Mouse (Mus musculus): ENCODE measurements around the gene Gm9733.
"Not testable (repeated sequence)": the region's sequence is repeated elsewhere in the genome, so short reads cannot be mapped to it uniquely, and the experiment has no call there.

The Gm9733 gene

DNA sequence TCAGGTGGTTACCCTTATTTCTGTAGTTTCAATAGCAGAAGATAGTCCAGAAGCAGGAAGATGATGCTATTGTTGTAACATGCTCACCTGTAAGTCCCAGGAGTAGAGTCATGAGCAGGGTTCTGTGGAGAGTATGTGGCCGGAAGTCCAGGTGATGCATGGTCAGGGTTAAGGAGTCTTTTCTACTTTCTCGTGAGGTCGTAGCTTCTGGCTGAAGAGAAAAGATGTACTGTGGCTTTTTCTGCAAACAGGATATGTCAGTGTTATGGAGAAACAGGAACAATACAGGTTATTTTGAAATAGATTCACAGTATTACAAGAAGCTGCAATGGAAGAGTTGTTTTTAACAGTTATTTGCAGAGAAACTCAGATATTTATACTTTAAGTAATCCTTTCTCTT, at the start of gene Gm9733:
Gene Gm9733, minus strand, starts transcription at position 240 of the 400 bp plus-strand sequence.
- no peak for DNase-seq

DNA sequence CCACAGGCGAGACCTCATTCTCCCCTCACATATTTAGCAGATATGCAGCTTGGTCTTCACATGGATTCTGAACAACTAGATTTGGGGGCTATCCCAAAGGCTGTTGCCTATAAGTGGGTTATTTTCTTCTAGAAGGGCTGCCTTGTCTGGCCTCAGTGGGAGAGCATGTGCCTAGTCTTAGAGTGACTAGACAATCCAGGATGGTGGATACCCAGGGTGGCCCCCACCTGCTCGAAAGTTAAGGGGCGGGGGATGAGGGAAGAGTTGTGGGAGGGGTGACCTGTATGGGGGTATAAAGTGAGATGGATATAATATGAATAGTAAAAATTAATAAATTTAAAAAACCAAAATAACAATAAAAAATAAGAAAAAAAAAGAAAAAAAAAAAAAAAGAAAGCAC, 23.6 kb upstream of the Gm9733 start:
- DNase-seq, result not testable (repeated sequence)

GRCm38 (mm10) chr3:15350318-15350717, 18.2 kb upstream of the Gm9733 start:
- DNase-seq, result not testable (repeated sequence)

DNA sequence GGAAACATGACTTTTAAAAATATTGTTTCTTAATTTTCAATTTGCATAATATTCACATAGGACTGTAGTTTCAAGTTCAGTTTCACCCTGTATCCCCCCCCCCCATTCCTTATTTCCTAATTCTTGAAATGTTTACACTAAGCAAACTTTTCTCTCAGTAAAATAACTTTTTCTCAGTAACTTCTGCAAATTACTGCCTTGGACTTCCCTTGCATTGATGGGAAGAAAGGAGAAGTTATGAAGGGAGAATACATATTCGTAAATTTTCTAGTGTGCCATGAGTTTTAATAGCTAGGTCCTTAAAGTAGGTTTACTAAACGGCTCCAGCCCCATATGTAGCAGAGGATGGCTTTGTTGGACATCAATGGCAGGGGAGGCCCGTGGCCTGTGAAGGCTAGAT, 13.5 kb upstream of the Gm9733 start:
- not testable (repeated sequence) for DNase-seq

DNA sequence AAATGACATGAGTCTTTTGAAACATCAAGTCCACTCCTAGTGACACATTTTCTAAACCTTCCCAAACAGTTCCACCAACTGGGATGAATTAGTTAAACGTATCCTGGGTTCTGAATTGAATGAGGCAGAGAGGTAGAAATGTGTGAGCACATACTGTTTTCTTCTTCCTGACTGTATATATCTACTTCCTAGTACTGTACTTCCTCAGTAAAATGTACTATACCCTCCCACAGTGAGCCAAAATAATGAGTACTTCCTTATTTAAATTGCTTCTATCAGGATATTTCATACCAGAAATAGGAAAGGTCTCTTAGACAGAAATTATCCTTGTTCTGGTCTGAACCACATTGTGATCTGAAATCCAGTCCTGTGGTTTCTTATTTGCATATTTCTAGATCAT, 8.2 kb upstream of the Gm9733 start:
- DNase-seq, result no peak

DNA sequence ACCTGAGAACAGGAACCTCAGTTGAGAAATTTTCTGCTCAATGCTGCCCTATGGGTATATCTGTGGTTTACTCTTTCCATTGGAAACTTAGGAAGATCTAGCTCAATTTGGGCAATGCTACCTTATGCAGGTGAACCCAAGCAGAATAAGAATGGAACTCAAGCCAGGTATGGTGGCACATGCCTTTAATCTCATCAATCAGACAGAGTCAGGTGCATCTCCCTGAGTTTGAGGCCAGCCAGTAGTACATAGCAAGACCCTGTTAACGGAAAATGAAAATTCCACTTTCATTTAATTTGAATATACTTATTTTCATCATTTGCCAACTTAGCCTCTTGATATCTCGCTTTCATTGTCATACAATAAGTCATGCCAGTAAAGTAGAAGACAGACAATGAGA, 2.1 kb upstream of the Gm9733 start:
- no peak for DNase-seq

DNA sequence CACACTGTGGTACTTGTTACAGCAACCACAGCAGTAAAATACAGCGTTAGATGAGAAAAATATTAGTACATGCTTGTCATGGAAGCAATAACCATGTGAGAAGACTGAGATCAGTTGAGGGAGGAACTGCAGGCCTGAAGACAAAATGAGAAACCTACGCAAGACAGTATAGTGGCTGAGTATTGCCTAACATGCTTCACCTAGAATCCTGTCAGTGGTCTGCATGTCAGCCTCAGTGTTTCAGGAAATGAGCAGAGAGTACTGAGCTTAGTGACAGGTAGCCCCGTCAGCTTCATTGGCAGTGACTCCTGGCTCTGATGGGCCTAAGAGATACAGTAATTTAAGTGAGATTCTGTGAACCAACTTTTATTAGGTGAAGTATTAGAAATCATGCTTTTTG, 557 bp downstream of the Gm9733 start:
- no peak for DNase-seq

GRCm38 (mm10) chr3:15329549-15329948, 2.6 kb downstream of the Gm9733 start:
- no peak for DNase-seq

- DNase-seq, result no peak
Observed at GRCm38 (mm10) chr3:15284424-15285328, 47.4 kb downstream of the Gm9733 start.

DNA sequence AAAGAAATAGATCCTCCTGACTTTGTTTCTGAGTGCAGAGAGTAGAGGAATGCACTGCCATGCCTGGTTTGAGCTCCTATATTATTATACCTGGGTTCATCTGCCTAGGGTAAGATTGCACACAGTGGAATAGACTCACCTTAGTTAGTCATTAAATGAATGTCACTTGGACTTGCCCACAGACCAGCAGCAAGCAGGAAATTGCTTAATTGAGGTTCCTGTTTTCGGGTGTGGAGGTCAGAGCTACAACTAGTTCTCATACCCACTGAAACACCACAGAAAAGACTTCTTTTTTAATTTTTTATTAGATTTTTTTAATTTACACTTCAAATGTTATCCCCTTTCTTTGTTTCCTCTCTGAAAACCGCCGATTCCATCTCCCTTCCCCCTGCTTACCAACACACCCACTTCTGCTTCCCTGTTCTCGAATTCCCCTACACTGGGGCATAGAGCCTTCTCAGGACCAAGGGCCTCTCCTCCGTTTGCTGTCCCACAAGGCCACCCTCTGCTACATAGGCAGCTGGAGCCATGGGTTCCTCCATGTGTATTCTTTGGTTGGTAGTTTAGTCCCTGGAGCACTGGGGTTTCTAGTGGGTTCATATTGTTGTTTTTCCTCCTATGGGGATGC, 56.1 kb downstream of the Gm9733 start:
- DNase-seq, result no peak

DNA sequence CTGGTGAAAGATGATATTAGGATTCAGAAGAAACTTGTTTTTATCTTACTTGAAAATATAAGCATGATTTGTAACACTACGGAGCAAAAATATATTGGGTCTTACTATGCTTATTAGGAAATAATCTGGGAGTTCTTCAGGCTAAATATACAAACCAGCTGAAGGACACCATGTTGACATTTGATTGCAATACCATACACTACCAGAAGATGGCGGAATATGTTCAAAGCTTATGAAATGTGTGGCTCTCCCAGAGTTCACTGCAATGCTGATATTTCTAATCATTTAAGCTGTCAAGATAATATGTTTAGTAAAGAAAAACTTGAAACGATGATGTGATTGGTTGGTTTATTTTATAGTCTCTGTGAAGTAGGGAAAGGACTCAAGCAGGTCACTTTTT, 67.7 kb downstream of the Gm9733 start:
- DNase-seq, result no peak

GRCm38 (mm10) chr3:15255726-15256125, 76.4 kb downstream of the Gm9733 start:
- DNase-seq, result no peak

Measured in layer of hippocampus, adult 9-11 months (tissue).